Mouse (Mus musculus): ENCODE measurements at regions not wholly inside any gene's neighbourhood (a gene's known extent, or its start where the extent isn't known, plus 50 kb on each side); places are given as distances from the start of the nearest gene placed in this dataset.

DNA sequence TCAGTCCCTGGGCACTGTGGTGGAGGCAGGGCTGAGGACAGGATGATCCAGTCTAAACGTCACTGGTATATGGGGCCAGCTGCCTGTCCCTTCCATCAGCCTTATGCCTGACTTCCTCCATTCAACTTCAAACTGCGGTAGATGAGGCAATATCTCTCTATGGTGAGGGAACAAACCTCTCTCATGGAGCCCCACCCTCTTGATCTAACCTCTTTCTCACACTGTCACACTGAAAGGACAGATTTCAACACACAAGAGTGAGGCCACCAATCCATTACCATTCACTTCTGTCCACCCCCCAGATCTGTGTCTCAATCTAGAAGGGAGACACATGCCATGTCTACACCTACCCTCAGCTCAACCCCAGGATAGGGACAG lies 92.5 kb upstream of the Smad3 start:
- DNase-seq (ENCODE audit: low read depth, low spot score) = no peak

- DNase-seq (ENCODE audit: low read depth, low spot score) = no peak
Measured at GRCm38 (mm10) chr9:63849564-63850315, 91.9 kb upstream of the Smad3 start.

DNA sequence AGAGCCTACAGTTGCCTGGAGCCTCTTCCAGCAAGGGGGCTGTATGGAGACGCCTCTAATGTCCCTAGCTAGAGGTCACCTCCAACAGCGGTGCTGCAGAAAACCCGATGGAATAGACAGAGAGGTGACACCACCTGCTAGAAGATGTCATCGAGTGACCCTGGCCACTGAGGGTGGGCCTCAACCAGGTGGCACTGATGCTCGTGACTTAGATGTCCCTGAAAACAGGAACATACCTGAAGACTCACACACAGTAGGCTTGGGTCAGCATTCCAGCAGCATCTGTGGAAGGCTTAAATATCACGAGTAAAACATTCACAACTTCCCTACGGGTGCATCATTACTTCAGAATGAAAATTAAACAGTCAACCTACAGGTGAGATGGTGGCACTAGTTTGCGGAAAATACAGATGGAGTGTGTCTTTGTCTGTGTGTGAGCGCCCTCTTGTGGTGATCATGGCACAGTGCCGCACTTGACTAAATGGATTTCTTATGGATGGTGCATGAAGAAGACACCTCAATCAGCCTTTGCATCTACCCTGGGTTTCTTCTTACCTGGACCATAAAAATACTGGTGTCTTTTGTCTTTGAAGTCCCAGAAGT lies 86.2 kb upstream of the Smad3 start:
- peak; percentile 58 for DNase-seq (ENCODE audit: low read depth, low spot score)

GRCm38 (mm10) chr9:63843431-63843830 lies 85.6 kb upstream of the Smad3 start:
- no peak for DNase-seq (ENCODE audit: low read depth, low spot score)

- no peak for DNase-seq (ENCODE audit: low read depth, low spot score)
Measured at GRCm38 (mm10) chr9:63841102-63841501, 83.3 kb upstream of the Smad3 start.

- DNase-seq (ENCODE audit: low read depth, low spot score) = no peak
Measured at GRCm38 (mm10) chr9:63838996-63839772, 81.4 kb upstream of the Smad3 start.

DNA sequence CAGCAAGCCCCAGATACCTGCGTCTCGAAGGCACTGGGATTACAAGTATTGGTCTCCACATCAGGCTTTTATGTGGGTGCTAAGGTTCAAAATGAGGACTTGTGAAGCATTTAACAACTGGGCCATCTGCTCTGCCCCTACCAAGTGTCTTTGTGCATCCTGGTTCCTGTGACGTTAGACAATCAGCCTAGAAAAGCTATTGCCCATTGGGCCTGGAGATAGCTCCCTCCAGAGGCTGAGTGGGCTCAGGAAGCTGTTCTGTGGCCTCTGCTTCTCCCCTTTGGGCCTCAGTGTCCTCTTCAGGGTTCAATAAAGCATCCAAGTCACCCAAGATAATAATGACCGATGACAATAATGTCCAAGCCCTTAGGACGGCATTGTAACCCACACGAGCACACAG lies 79.8 kb upstream of the Smad3 start:
- DNase-seq (ENCODE audit: low read depth, low spot score) = no peak

- DNase-seq (ENCODE audit: low read depth, low spot score) = no peak
Measured at GRCm38 (mm10) chr9:63836565-63837284, 78.9 kb upstream of the Smad3 start.

GRCm38 (mm10) chr9:63836036-63836435 lies 78.2 kb upstream of the Smad3 start:
- DNase-seq (ENCODE audit: low read depth, low spot score) = no peak

DNA sequence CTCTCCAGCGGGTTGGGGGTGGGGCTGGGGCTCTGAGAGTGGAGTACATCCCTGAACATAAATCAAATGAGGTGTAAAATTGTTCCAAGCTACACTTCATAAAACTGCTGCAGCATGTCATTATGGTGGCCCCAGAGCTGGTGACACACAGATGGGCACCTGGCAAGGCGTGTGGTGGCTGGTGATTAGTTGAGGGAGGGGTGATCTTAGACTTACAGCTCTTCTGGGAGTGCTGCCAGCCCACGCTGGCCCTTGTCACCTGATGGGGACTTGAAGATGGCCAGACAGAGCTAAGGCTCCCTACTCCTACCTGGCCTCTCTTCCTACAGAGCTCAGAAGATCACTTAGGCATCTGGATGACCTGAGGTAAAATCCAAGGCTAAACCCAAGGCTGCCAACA lies 76.6 kb upstream of the Smad3 start:
- no peak for DNase-seq (ENCODE audit: low read depth, low spot score)

GRCm38 (mm10) chr9:63818163-63818562 lies 60.4 kb upstream of the Smad3 start:
- no peak for DNase-seq (ENCODE audit: low read depth, low spot score)

GRCm38 (mm10) chr9:63816540-63816939 lies 58.7 kb upstream of the Smad3 start:
- DNase-seq (ENCODE audit: low read depth, low spot score) = no peak

DNA sequence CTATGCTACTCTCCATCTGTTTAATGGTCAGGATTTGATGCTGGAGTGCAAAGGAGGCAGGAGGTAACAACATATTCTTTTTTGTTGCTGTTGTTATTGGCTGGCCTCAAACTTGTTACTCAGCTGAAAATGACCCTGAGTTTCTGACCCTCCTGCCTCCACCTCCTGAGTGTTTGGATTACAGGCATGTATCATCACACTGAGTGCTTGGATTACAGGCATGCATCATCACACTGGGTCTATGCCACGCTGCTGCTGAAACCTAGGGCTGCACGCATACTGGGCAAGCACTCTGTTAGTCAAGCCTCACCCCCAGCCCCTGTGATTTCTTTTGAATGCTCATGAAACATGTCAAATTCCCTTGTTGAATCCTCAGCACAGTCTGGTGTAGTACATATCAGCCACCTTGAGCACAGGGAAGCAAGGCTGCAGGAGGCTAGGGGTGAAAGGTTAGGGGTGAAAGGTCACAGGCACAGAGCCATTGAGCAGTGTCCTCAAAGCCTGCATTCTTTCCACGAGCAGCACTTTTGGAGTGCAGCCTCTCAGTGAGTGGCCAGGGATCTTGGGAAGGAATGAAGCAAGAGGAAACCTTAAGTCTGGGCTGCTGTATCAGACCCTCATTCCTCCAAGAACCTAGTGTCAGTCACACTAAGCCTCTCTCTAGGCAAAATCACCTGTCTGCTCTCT lies 52.2 kb upstream of the Smad3 start:
- DNase-seq (ENCODE audit: low read depth, low spot score) = no peak

Measured in brain, embryonic 18.5 days (tissue).